Mouse (Mus musculus): Measurements from ENCODE around the gene C130032M10Rik.
"Not testable (repeated sequence)": the region's sequence is repeated elsewhere in the genome, so short reads cannot be mapped to it uniquely, and the experiment has no call there.

C130032M10Rik gene

GRCm38 (mm10) chr9:114518812-114519477 lies 3.4 kb downstream of the C130032M10Rik start:
- no peak for DNase-seq (ENCODE audit: low spot score in 2 of 2)

- DNase-seq (ENCODE audit: low spot score in 2 of 2) = not testable (repeated sequence)
These were observed 5.0 kb downstream of the C130032M10Rik start for GRCm38 (mm10) chr9:114520529-114520928.

- no peak for DNase-seq (ENCODE audit: low spot score in 2 of 2)
These were observed 6.5 kb downstream of the C130032M10Rik start for GRCm38 (mm10) chr9:114522041-114522440.

GRCm38 (mm10) chr9:114522501-114522900 lies 7.0 kb downstream of the C130032M10Rik start:
- DNase-seq (ENCODE audit: low spot score in 2 of 2) = no peak

GRCm38 (mm10) chr9:114525073-114525633 lies 9.7 kb downstream of the C130032M10Rik start:
- no peak for DNase-seq (ENCODE audit: low spot score in 2 of 2)

- DNase-seq (ENCODE audit: low spot score in 2 of 2) = no peak
These were observed 10.4 kb downstream of the C130032M10Rik start for GRCm38 (mm10) chr9:114525891-114526290.

GRCm38 (mm10) chr9:114526581-114526980 lies 11.1 kb downstream of the C130032M10Rik start:
- no peak for DNase-seq (ENCODE audit: low spot score in 2 of 2)

- DNase-seq (ENCODE audit: low spot score in 2 of 2) = no peak
These were observed 11.6 kb downstream of the C130032M10Rik start for GRCm38 (mm10) chr9:114527085-114527484.

- DNase-seq (ENCODE audit: low spot score in 2 of 2) = no peak
These were observed 12.6 kb downstream of the C130032M10Rik start for GRCm38 (mm10) chr9:114527992-114528679.

GRCm38 (mm10) chr9:114528680-114529048 lies 13.2 kb downstream of the C130032M10Rik start:
- DNase-seq (ENCODE audit: low spot score in 2 of 2) = no peak

- no peak for DNase-seq (ENCODE audit: low spot score in 2 of 2)
These were observed 15.8 kb downstream of the C130032M10Rik start for GRCm38 (mm10) chr9:114531276-114531675.

- no peak for DNase-seq (ENCODE audit: low spot score in 2 of 2)
These were observed 18.4 kb downstream of the C130032M10Rik start for GRCm38 (mm10) chr9:114533848-114534247.

- no peak for DNase-seq (ENCODE audit: low spot score in 2 of 2)
These were observed 19.4 kb downstream of the C130032M10Rik start for GRCm38 (mm10) chr9:114534747-114535517.

- DNase-seq (ENCODE audit: low spot score in 2 of 2) = no peak
These were observed 21.1 kb downstream of the C130032M10Rik start for GRCm38 (mm10) chr9:114536628-114537027.

GRCm38 (mm10) chr9:114538996-114539563 lies 23.6 kb downstream of the C130032M10Rik start:
- DNase-seq (ENCODE audit: low spot score in 2 of 2) = no peak

- no peak for DNase-seq (ENCODE audit: low spot score in 2 of 2)
These were observed 25.8 kb downstream of the C130032M10Rik start for GRCm38 (mm10) chr9:114541279-114541741.

GRCm38 (mm10) chr9:114543882-114544753 lies 28.6 kb downstream of the C130032M10Rik start:
- DNase-seq (ENCODE audit: low spot score in 2 of 2) = no peak

- no peak for DNase-seq (ENCODE audit: low spot score in 2 of 2)
These were observed 29.4 kb downstream of the C130032M10Rik start for GRCm38 (mm10) chr9:114544754-114545393.

- no peak for DNase-seq (ENCODE audit: low spot score in 2 of 2)
These were observed 31.3 kb downstream of the C130032M10Rik start for GRCm38 (mm10) chr9:114546765-114547164.

GRCm38 (mm10) chr9:114547643-114548077 lies 32.2 kb downstream of the C130032M10Rik start:
- DNase-seq (ENCODE audit: low spot score in 2 of 2) = no peak

Measured in spleen, postnatal 36 days (tissue).